Mouse (Mus musculus) neural tube, embryonic 13.5 days (tissue): Measurements from ENCODE around the gene Trim7. TPM values are rescaled to one million over a fixed set of nuclear protein-coding genes. Genes with fewer than 3 reads are reported as not detected.

Source experiments
- ATAC-seq: fragments of 200-750 bp; cut with Nextera tagmentation; 2 replicates; pipeline ENCODE4 v1.8.0; 2017; ENCODE audit warnings: low read depth, mild to moderate bottlenecking, moderate TSS enrichment, moderate library complexity
- H3K27ac ChIP-seq: fragments of 300-500 bp; sonication (generic); replicated peaks from 2 replicates; pipeline ENCODE4 v1.5.1; 2015; ENCODE audit warnings: moderate library complexity, mild to moderate bottlenecking, inconsistent platforms
- H3K27me3 ChIP-seq: fragments of 300-500 bp; sonication (generic); 2 replicates; pipeline ENCODE4 v1.6.1; 2015; ENCODE audit warnings: mild to moderate bottlenecking, inconsistent platforms
- H3K36me3 ChIP-seq: fragments of 300-500 bp; sonication (generic); 2 replicates; pipeline ENCODE4 v1.6.1; 2015; ENCODE audit warnings: mild to moderate bottlenecking, inconsistent platforms
- H3K4me1 ChIP-seq: fragments of 300-500 bp; sonication (generic); replicated peaks from 2 replicates; pipeline ENCODE4 v1.6.1; 2015; ENCODE audit warnings: inconsistent platforms
- H3K4me2 ChIP-seq: fragments of 300-500 bp; sonication (generic); 2 replicates; pipeline ENCODE4 v1.6.1; 2015; ENCODE audit warnings: inconsistent platforms, mild to moderate bottlenecking, moderate library complexity
- H3K4me3 ChIP-seq: fragments of 300-500 bp; sonication (generic); 2 replicates; pipeline ENCODE4 v1.5.1; 2015; ENCODE audit warnings: mild to moderate bottlenecking, inconsistent platforms
- H3K9ac ChIP-seq: fragments of 300-500 bp; sonication (generic); 2 replicates; pipeline ENCODE4 v1.6.1; 2015; ENCODE audit warnings: moderate library complexity, mild to moderate bottlenecking, inconsistent platforms
- H3K9me3 ChIP-seq: fragments of 300-500 bp; sonication (generic); 2 replicates; pipeline ENCODE4 v1.6.1; 2016; ENCODE audit warnings: inconsistent platforms
- WGBS: fragments of 180-500 bp; shearing (Covaris S2); methylation state at CpG from one replicate; pipeline ENCODE4 v1.1.7; 2015; 5-methylcytosine and 5-hydroxymethylcytosine counted together
- polyA plus RNA-seq: library from polyadenylated mRNA; unstranded; fragments of >200 nt; fragmentation: Nextera tagmentation; extraction: Ambion mirVana; gene quantifications from 2 replicates; pipeline ENCODE4 v1.2.1, GENCODE M21; 2015

The Trim7 gene
- polyA plus RNA-seq, 1 experiment from 2014 or later, result 1.2 TPM

- no peaks in the 10 kb centered on the region for H3K9me3 ChIP-seq
- peaks cover 12% of the 10 kb centered on the region for H3K4me1 ChIP-seq
- no peaks in the 10 kb centered on the region for H3K27me3 ChIP-seq
- H3K4me3 ChIP-seq, result no peak overlapping the region
- no peak for ATAC-seq
- 98% methylated on average over 3 of the region's 3 CpGs for WGBS
- no peak overlapping the region for H3K9ac ChIP-seq
- H3K4me2 ChIP-seq, result no peak overlapping the region
- H3K27ac ChIP-seq, result no peak overlapping the region
- no peaks in the 10 kb centered on the region for H3K36me3 ChIP-seq
Observed at GRCm38 (mm10) chr11:48793184-48793583, 32.8 kb upstream of the Trim7 start.

- Histone ChIP-seq H3K36me3 (no peaks in the 10 kb centered on the region), H3K27me3 (no peaks in the 10 kb centered on the region), H3K4me3 (no peak overlapping the region), H3K4me1 (peaks cover 23% of the 10 kb centered on the region), H3K27ac (no peak overlapping the region), H3K4me2 (no peak overlapping the region), H3K9ac (no peak overlapping the region), H3K9me3 (no peaks in the 10 kb centered on the region)
- 90% methylated on average over 7 of the region's 7 CpGs for WGBS
- ATAC-seq, result no peak
Observed at GRCm38 (mm10) chr11:48795221-48795620, 30.7 kb upstream of the Trim7 start.

- ATAC-seq, result no peak
- peaks cover 23% of the 10 kb centered on the region for H3K4me1 ChIP-seq
- no peaks in the 10 kb centered on the region for H3K36me3 ChIP-seq
- WGBS, result 89% methylated on average over 4 of the region's 4 CpGs
- H3K27me3 ChIP-seq, result no peaks in the 10 kb centered on the region
- no peak overlapping the region for H3K4me2 ChIP-seq
- no peak overlapping the region for H3K27ac ChIP-seq
- no peak overlapping the region for H3K4me3 ChIP-seq
- no peak overlapping the region for H3K9ac ChIP-seq
- H3K9me3 ChIP-seq, result no peaks in the 10 kb centered on the region
Observed at GRCm38 (mm10) chr11:48796290-48796689, 29.6 kb upstream of the Trim7 start.

GRCm38 (mm10) chr11:48797287-48797686 lies 28.7 kb upstream of the Trim7 start:
- Histone ChIP-seq H3K4me2 (no peak overlapping the region), H3K9me3 (no peaks in the 10 kb centered on the region), H3K36me3 (peaks cover 9% of the 10 kb centered on the region), H3K4me3 (no peak overlapping the region), H3K4me1 (peaks cover 33% of the 10 kb centered on the region), H3K27me3 (no peaks in the 10 kb centered on the region), H3K9ac (no peak overlapping the region), H3K27ac (no peak overlapping the region)
- WGBS, result 89% methylated on average over 5 of the region's 5 CpGs
- no peak for ATAC-seq

- peak overlapping the region; percentile 94; the same call in 1 of the 2 replicates for H3K9ac ChIP-seq
- H3K27me3 ChIP-seq, result no peaks in the 10 kb centered on the region
Observed at GRCm38 (mm10) chr11:48798308-48798707, 27.6 kb upstream of the Trim7 start.

GRCm38 (mm10) chr11:48798984-48799920 lies 26.7 kb upstream of the Trim7 start:
- ATAC-seq, result peak; percentile 20
- H3K9me3 ChIP-seq, result no peaks in the 10 kb centered on the region
- 8% methylated on average over 18 of the region's 18 CpGs for WGBS
- H3K9ac ChIP-seq, result peak overlapping the region; percentile 94
- H3K27ac ChIP-seq, result peak overlapping the region; percentile 91
- H3K4me2 ChIP-seq, result peak overlapping the region; percentile 91
- no peaks in the 10 kb centered on the region for H3K27me3 ChIP-seq
- H3K36me3 ChIP-seq, result peaks cover 28% of the 10 kb centered on the region
- H3K4me3 ChIP-seq, result peak overlapping the region; percentile 92
- H3K4me1 ChIP-seq, result peaks cover 45% of the 10 kb centered on the region

More at GRCm38 (mm10) chr11:48798308-48798707, 27.6 kb upstream of the Trim7 start:
- Histone ChIP-seq H3K27ac (no peak overlapping the region), H3K9me3 (no peaks in the 10 kb centered on the region), H3K36me3 (peaks cover 19% of the 10 kb centered on the region), H3K4me3 (no peak overlapping the region), H3K4me1 (peaks cover 44% of the 10 kb centered on the region), H3K4me2 (peak overlapping the region; percentile 91)
- ATAC-seq, result no peak
- WGBS, result 87% methylated on average over 7 of the region's 7 CpGs

- ATAC-seq, result peak; percentile 92
- peak within 1 kb of the TSS; percentile 92 for H3K4me3 ChIP-seq
- WGBS, result under 1% methylated on average over 47 of the region's 47 CpGs
- H3K9me3 ChIP-seq, result no peaks in the 10 kb centered on the region
- H3K4me2 ChIP-seq, result peak within 1 kb of the TSS; percentile 91
- peaks cover 45% of the 10 kb centered on the region for H3K4me1 ChIP-seq
- H3K27me3 ChIP-seq, result no peaks in the 10 kb centered on the region
- peak within 1 kb of the TSS; percentile 94 for H3K9ac ChIP-seq
- peaks cover 37% of the 10 kb centered on the region for H3K36me3 ChIP-seq
- peak within 1 kb of the TSS; percentile 91 for H3K27ac ChIP-seq
Observed at GRCm38 (mm10) chr11:48799921-48800701, 25.8 kb upstream of the Trim7 start, which contains the start of gene Rack1. Rack1 (plus strand) TSS chr11:48800332.

- H3K36me3 ChIP-seq, result peaks cover 57% of the 10 kb centered on the region
- no peak for ATAC-seq
- 77% methylated on average over 17 of the region's 17 CpGs for WGBS
Observed at GRCm38 (mm10) chr11:48801831-48802772, 23.8 kb upstream of the Trim7 start.

GRCm38 (mm10) chr11:48803988-48804387 lies 22.0 kb upstream of the Trim7 start:
- peaks cover 76% of the 10 kb centered on the region for H3K36me3 ChIP-seq
- H3K4me1 ChIP-seq, result peaks cover 31% of the 10 kb centered on the region
- no peak for ATAC-seq
- no peak overlapping the region for H3K4me3 ChIP-seq
- no peaks in the 10 kb centered on the region for H3K9me3 ChIP-seq
- no peak overlapping the region for H3K9ac ChIP-seq
- 94% methylated on average over 2 of the region's 2 CpGs for WGBS
- no peak overlapping the region for H3K4me2 ChIP-seq
- no peak overlapping the region for H3K27ac ChIP-seq
- no peaks in the 10 kb centered on the region for H3K27me3 ChIP-seq

More at GRCm38 (mm10) chr11:48801831-48802772, 23.8 kb upstream of the Trim7 start:
- H3K9ac ChIP-seq, result peak overlapping the region; percentile 94
- peak overlapping the region; percentile 92 for H3K4me3 ChIP-seq
- H3K27me3 ChIP-seq, result no peaks in the 10 kb centered on the region
- H3K9me3 ChIP-seq, result no peaks in the 10 kb centered on the region
- H3K4me1 ChIP-seq, result peaks cover 45% of the 10 kb centered on the region
- H3K27ac ChIP-seq, result no peak overlapping the region
- H3K4me2 ChIP-seq, result peak overlapping the region; percentile 91

GRCm38 (mm10) chr11:48804922-48805321 lies 21.0 kb upstream of the Trim7 start:
- H3K9me3 ChIP-seq, result no peaks in the 10 kb centered on the region
- peaks cover 85% of the 10 kb centered on the region for H3K36me3 ChIP-seq
- no peak overlapping the region for H3K4me2 ChIP-seq
- 85% methylated on average over 2 of the region's 2 CpGs for WGBS
- peaks cover 25% of the 10 kb centered on the region for H3K4me1 ChIP-seq
- no peak overlapping the region for H3K4me3 ChIP-seq
- H3K27ac ChIP-seq, result no peak overlapping the region
- H3K9ac ChIP-seq, result no peak overlapping the region
- no peaks in the 10 kb centered on the region for H3K27me3 ChIP-seq
- ATAC-seq, result no peak

- H3K4me2 ChIP-seq, result no peak overlapping the region
- H3K9me3 ChIP-seq, result no peaks in the 10 kb centered on the region
- H3K36me3 ChIP-seq, result peaks cover 100% of the 10 kb centered on the region
- H3K27me3 ChIP-seq, result no peaks in the 10 kb centered on the region
- ATAC-seq, result peak; percentile 44; the same call in 1 of the 2 replicates
- H3K9ac ChIP-seq, result 0 out of 2 replicates have a peak overlapping the region, but pooled peaks have one; percentile 31
- H3K27ac ChIP-seq, result no peak overlapping the region
- H3K4me3 ChIP-seq, result no peak overlapping the region
- 58% methylated on average over 21 of the region's 21 CpGs for WGBS
- H3K4me1 ChIP-seq, result peaks cover 14% of the 10 kb centered on the region
Observed at GRCm38 (mm10) chr11:48806856-48807562, 18.9 kb upstream of the Trim7 start.
